Mouse (Mus musculus) brown adipose tissue, adult 24 weeks (tissue): ENCODE data around the gene Gm10985. TPM values are rescaled to one million over a fixed set of nuclear protein-coding genes. Genes with fewer than 3 reads are reported as not detected.
A peak's percentile ranks its signal among the peaks of the same experiment; 100 is the strongest.

ENCODE experiments used
- H3K27ac ChIP-seq: fragments of 200-500 bp; replicated peaks from 2 replicates; pipeline ENCODE4 v1.5.1; 2012; ENCODE audit warnings: low read depth, mild to moderate bottlenecking, low read length
- H3K4me1 ChIP-seq: fragments of 200-500 bp; 2 replicates; pipeline ENCODE4 v1.6.1; 2012; ENCODE audit warnings: low read length, mixed read lengths; ENCODE audit not compliant: control insufficient read depth, insufficient read depth, insufficient read length
- H3K4me3 ChIP-seq: fragments of 200-500 bp; 2 replicates; pipeline ENCODE4 v1.5.1; 2012; ENCODE audit warnings: low read depth, mild to moderate bottlenecking, low read length, moderate library complexity; ENCODE audit not compliant: insufficient read depth
- polyA plus RNA-seq: library from polyadenylated mRNA; stranded (reverse); fragments of >200 nt; gene quantifications from 2 replicates; pipeline ENCODE4 v1.2.4, GENCODE M21; 2012; ENCODE audit not compliant: missing spikeins, insufficient read depth, insufficient read length

Gene Gm10985
- polyA plus RNA-seq = not detected in 2 replicates

DNA sequence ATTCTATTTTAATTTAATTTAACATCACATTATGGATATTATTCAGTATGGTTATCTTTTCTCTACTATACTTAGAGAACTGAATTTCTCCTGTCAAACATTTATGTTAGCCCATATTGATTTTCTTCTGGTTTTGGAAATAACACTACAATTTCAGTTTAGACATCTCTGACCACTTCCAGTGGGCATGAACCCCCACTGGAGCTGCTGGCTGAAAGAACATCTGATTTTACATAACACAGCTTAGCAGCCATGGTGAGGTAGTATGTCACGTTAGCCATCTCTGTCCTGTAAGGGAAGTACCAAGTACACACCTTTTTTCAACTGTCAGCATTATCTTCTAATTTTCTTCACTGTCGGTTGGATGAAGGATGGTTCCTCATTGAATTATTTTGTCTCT lies at the start of gene Gm10985:
Gene Gm10985 (plus strand): TSS at position 301 of the 400 bp plus-strand sequence.
- H3K27ac ChIP-seq = no peak within 1 kb of the TSS
- no peaks in the 10 kb centered on the region for H3K4me1 ChIP-seq
- H3K4me3 ChIP-seq = no peak within 1 kb of the TSS

DNA sequence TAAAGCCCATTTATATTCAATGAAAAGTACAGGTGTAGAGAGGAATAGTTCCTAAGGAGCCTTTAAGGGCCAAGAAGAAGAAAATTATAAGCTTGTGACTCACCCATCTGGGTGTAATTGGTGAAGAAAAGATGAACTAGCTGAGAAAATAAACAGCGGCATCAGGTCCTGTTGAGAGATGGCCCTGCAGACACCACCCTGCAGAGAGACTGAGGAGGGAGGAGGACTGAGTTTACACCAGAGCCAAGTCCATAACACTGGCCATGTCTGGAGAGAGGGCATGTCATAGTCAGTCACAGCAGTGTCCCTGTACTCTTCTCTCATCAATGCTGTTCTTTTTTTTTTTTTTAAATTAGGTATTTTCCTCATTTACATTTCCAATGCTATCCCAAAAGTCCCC lies 48.0 kb upstream of the Gm10985 start:
- H3K27ac ChIP-seq = no peak overlapping the region
- H3K4me3 ChIP-seq = no peak overlapping the region
- no peaks in the 10 kb centered on the region for H3K4me1 ChIP-seq

DNA sequence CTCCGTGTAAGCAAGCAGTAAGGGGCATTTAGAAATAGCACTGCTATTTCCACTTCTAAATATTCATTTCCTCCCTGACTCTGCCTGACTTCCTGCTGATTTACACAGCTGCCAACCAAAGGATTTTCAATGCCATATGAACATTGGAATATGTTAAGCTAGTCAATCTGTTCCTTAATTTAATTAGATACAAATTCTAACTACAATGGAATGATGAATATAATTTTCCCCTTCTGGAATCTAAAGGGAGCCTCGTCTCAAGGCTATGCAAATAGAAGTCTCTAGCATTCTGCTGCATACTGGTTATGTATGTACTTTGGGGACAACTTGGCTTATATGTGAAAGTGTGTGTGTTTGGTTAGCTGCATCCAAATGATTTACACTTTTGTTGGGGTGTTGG lies 45.2 kb upstream of the Gm10985 start:
- no peak overlapping the region for H3K27ac ChIP-seq
- no peaks in the 10 kb centered on the region for H3K4me1 ChIP-seq
- no peak overlapping the region for H3K4me3 ChIP-seq

DNA sequence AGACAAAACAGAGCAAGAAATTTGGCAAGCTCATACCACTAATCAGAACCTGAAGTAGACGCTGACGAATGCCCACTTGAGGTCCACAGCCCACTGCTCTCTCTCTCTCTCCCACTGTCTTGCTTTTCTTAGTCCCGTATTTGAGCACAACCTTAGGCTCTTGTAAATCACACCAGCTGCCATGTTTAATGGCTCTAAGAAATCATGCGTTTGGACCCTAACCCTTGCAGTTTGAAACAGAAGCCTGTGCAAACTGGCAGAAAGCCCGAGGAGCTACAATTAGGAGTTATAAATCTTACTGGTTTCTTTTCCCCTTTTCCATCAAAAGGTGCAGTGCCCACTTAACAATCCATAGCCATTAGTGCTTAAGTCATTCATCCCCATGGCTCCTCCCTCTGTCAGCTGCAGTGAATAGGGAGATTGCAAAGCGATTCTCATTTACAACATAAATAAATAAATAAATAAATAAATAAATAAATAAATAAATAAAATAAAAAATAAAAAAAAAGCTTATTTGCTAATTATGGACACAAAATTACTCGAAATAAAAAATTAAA lies 31.4 kb upstream of the Gm10985 start:
- H3K4me3 ChIP-seq = no peak overlapping the region
- H3K27ac ChIP-seq = no peak overlapping the region
- H3K4me1 ChIP-seq = no peaks in the 10 kb centered on the region

DNA sequence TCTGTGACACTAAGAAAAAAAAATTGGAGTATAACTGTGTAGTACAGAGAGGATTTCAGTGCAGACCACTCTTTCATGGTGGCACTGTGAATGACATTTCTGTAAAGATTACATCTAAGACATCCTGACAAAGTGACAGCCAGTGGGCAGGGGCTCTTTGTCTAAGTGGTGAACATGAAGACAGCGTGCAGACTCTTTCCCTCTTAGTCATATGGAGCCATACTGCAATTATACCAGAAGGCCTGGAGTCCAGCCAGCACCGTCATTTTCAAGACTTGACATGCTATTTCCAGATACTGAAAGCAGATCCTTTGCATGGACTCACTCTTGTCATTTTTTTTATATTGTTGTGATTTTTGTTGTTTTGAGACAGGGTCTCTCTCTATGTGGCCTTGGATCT lies 10.6 kb upstream of the Gm10985 start:
- Histone ChIP-seq H3K27ac (no peak overlapping the region), H3K4me1 (no peaks in the 10 kb centered on the region), H3K4me3 (no peak overlapping the region)

DNA sequence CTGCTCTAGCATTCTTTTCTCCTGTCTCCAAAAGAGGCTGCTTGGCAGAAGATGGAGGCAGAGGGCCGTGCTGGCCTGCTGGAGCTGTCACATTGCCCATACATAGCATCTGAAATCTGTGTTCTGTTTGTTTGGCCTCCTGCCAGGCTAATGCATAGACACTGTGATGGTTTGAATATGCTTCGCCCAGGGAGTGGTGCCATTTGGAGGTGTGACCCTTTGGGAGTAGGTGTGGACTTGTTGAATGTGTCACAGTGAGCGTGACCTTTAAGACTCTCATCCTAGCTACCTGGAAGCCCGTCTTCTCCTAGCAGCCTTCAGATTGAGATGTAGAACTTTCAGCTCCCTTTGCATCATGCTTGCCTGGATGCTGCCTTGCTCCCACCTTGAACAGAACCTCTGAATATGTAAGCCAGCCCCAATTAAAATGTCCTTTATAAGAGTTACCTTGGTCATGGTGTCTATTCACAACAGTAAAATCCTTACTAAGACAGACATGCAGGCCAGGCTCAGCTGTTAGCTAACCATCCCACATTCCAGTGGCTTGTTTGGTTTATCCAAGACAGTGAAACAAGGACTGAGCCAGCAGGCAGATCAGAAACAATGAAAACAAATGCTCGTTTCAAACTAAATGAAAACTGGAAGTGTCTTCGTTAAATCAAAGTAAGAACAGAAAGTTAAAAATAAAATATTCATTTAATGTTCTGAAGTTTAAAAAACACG lies 1.5 kb downstream of the Gm10985 start:
- H3K4me3 ChIP-seq = no peak overlapping the region
- no peaks in the 10 kb centered on the region for H3K4me1 ChIP-seq
- H3K27ac ChIP-seq = no peak overlapping the region

DNA sequence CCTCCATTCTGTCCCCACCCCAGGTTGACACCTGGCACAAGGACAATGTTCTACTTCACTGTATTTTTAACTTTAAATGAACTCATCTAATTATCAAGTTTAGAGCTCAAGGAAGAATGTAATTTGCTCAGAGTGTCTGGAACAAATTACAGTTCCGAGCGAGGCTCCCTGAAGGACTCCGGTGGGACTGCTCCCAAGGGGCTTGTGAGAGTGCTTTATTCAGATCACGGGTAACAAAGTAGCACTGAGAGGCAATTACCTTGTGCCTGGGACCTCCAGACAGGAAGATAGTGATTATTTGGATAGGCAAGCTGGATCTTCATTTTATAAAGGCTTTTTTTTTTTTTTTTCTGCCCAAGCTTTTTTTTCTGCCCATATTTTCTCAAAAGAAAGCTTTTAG lies 2.8 kb downstream of the Gm10985 start:
- H3K4me1 ChIP-seq = no peaks in the 10 kb centered on the region
- H3K4me3 ChIP-seq = no peak overlapping the region
- H3K27ac ChIP-seq = no peak overlapping the region

DNA sequence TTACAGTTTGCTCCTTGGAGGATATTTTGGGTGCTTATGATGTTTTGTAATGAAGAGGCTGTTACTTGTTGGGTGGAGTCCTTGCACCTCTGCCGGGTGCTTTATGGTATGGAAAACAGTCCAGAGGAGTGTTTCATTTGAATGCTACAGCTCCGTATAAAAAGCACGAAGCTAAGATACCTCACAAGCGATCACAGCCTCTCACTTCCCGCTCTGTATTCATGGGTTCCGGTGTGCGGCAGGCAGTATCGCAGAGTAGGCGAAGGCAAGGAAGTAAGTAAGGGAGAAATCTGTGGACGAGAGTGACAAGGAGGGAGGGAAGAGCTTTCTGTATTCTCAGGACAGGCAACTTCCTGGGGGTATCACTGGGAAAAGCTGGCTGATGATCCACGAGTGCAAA lies 3.4 kb downstream of the Gm10985 start:
- no peaks in the 10 kb centered on the region for H3K4me1 ChIP-seq
- H3K27ac ChIP-seq = no peak overlapping the region
- H3K4me3 ChIP-seq = no peak overlapping the region

DNA sequence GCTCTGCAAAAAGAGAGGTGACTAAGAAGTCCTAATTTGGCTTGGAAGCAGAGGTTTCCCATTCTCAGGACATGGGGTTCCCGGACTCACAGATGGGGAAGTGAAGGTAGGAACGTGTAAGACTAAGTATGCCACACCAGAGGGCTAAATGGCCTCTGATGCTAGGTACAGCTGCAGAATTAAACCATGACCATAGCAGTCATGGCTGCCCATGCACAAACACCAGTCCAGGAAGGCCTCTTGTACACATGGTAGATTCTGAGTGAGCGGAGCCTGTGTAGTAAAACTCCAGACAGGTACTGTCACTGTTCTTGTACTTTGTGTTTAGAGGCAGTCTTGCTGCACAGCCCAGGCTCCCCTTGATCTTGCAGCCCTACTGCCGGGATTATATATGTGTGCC lies 9.4 kb downstream of the Gm10985 start:
- Histone ChIP-seq H3K4me3 (no peak overlapping the region), H3K4me1 (no peaks in the 10 kb centered on the region), H3K27ac (no peak overlapping the region)

DNA sequence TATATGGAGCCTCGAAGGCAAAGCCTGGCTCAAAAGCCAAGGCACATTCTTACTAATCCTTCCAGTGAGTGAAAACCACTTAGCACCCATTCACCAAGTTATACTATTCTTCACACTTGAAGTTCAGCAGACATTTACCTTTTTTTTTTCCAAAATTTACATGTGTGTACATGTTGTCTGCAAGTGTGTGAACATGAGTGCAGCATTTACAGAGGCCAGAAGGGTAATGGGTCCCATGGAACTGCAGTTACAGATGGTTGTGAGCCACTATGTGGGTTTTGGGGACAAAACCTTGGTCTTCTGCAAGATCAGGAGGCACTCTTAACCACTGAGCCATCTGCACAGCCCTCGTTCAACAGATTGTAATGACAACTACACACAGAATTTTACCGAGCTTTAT lies 9.9 kb downstream of the Gm10985 start:
- H3K27ac ChIP-seq = no peak overlapping the region
- H3K4me1 ChIP-seq = no peaks in the 10 kb centered on the region
- no peak overlapping the region for H3K4me3 ChIP-seq

DNA sequence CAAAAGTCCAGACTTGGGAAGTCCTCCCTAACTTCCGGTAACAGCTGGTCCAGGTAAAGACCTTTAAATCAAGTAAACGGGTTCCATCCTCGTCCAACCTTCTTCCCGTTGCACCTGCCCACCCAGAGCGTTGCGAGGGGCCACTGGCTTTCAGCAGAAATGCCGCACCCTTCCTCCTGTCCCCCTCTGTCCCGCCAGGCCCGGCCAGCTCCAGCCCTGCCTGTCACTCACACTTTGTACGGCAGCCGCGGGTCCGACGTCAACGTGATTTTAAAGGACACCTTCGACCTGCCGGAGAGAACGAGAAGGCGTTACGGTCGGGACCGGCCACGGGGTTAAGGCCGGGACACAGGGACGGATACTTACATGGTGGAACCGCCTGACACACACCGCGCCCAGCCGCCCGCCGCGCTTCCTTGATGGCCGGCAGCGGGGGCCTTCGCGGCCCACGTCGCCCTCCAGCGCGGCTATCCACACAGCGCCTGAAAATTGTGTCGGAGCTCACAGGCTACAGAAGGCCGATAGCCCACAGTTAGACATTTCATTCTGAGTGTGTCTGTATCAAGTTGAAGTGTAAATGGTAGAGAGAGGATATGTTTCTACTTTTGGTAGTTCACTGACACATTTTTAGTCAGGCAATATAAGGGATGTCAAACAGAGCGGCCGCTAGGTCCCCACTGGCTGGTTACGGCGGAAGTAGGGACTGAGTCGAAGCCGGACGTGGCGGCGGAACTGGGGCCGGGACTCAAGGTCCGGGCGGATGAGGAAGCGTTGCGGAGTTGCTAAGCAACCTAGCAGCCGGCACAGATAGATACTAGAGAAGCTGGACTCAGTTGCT lies 18.7 kb downstream of the Gm10985 start, which contains the start of gene Ufm1:
Gene Ufm1 (minus strand): TSS at position 448 of the 838 bp plus-strand sequence.
- peak within 1 kb of the TSS; percentile 95 for H3K27ac ChIP-seq

DNA sequence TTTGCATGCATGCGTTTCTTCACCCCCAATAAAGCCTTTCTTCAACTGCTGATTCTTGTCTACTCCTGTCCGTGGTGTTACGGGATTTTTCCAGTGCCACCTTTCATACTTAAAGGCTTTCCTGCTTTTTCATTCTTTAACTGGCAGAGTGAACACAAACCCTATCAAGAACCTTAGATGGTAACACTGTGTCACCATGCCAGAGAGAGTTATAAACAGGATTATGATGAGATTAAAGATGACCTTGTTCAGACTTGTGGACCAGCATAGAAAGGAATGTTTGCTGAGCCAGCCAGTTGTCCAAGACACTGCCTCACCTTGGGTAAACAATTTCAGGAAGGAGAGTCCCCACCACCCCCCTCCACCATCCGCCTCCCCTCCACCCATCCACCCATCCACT lies 23.3 kb downstream of the Gm10985 start:
- Histone ChIP-seq H3K4me1 (no peaks in the 10 kb centered on the region), H3K4me3 (no peak overlapping the region), H3K27ac (no peak overlapping the region)

More for the DNA sequence above, 18.7 kb downstream of the Gm10985 start, which contains the start of gene Ufm1:
- Histone ChIP-seq H3K4me1 (peaks cover 3% of the 10 kb centered on the region; the same call in 1 of the 2 replicates), H3K4me3 (peak within 1 kb of the TSS; percentile 92)

DNA sequence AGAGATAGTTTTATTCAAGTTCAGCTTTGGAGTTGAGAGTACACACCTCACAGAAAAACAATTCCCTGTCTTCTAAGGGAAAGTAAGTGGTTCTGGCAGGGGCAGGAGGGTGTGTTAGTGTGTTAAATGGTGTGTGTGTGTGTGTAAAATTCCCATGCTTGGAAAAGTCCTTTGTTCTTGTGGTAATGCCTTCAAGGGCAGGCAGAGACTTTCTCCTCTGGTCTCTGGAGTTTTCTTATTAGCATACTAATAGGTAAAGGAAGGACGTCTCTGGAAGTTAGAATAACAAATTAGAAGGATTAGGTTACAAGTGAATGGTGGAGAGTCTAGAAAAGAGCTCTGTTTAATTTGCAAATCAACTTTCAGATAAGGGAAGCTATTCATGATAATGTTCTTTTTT lies 24.4 kb downstream of the Gm10985 start:
- no peaks in the 10 kb centered on the region for H3K4me1 ChIP-seq
- no peak overlapping the region for H3K4me3 ChIP-seq
- H3K27ac ChIP-seq = no peak overlapping the region

DNA sequence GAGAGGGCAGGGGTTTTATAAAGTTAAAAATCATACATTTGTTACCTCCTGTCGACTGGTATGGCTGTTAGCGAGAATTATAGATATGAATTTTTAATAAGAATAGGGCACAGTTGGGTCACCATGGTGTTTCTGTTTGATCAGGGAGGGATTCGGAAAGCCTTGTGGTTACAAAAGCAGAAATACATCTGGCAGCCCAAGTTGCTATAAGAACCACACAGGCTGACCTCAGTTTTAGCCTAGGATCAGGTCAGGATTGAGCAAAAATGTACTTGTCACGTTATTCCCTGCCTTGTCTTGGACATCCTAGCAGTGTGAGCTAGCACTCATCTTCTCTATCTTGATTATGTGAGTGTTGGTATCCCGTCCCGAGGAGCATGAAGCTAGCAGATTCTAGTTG lies 25.6 kb downstream of the Gm10985 start:
- H3K4me3 ChIP-seq = no peak overlapping the region
- H3K4me1 ChIP-seq = no peaks in the 10 kb centered on the region
- H3K27ac ChIP-seq = no peak overlapping the region

DNA sequence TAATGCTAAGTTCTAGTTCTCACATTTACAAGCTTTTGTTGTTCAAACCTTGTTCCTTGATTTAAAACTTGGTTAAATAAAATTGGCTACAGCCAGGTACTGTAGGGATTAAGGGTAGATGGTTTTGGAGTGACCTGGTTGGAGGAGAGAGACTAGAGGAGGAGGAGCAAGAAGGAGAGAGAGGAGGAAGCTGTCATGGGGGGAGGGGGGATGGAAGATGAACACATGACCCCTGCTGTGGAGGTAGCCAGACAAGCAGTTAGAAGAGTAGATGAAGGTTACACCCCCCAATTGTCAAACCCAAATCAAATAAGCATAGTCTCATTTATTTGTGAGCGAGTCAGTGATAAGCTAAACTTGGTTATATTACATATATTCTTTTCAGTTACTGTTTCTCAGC lies 26.7 kb downstream of the Gm10985 start:
- H3K4me3 ChIP-seq = no peak overlapping the region
- no peaks in the 10 kb centered on the region for H3K4me1 ChIP-seq
- H3K27ac ChIP-seq = no peak overlapping the region
